Mouse (Mus musculus) hindbrain, embryonic 16.5 days (tissue): ENCODE results near the gene Foxa3. TPM values are rescaled to one million over a fixed set of nuclear protein-coding genes. Genes with fewer than 3 reads are reported as not detected.

Experiments
- ATAC-seq: fragments of 200-750 bp; cut with Nextera tagmentation; 2 replicates; pipeline ENCODE4 v1.8.0; 2017; ENCODE audit warnings: moderate TSS enrichment, moderate library complexity
- H3K27ac ChIP-seq: fragments of 300-500 bp; sonication (generic); 2 replicates; pipeline ENCODE4 v1.5.1; 2014; ENCODE audit warnings: low read depth, mild to moderate bottlenecking, control low read depth, low read length, moderate library complexity
- H3K27me3 ChIP-seq: fragments of 300-500 bp; sonication (generic); replicated peaks from 2 replicates; pipeline ENCODE4 v1.6.1; 2014; ENCODE audit warnings: low read length; ENCODE audit not compliant: control insufficient read depth, insufficient read depth
- H3K36me3 ChIP-seq: fragments of 300-500 bp; sonication (generic); 2 replicates; pipeline ENCODE4 v1.6.1; 2014; ENCODE audit warnings: mild to moderate bottlenecking, low read length, moderate library complexity, mixed read lengths; ENCODE audit not compliant: control insufficient read depth, insufficient read depth
- H3K4me1 ChIP-seq: fragments of 300-500 bp; sonication (generic); 2 replicates; pipeline ENCODE4 v1.6.1; 2014; ENCODE audit warnings: low read depth, low read length; ENCODE audit not compliant: control insufficient read depth, insufficient read depth
- H3K4me2 ChIP-seq: fragments of 300-500 bp; sonication (generic); 2 replicates; pipeline ENCODE4 v1.6.1; 2014; ENCODE audit warnings: mild to moderate bottlenecking, low read length, control low read depth, moderate library complexity
- H3K4me3 ChIP-seq: fragments of 300-500 bp; sonication (generic); 2 replicates; pipeline ENCODE4 v1.5.1; 2014; ENCODE audit warnings: mild to moderate bottlenecking, low read length, control low read depth, moderate library complexity
- H3K9ac ChIP-seq: fragments of 300-500 bp; sonication (generic); 2 replicates; pipeline ENCODE4 v1.6.1; 2014; ENCODE audit warnings: low read depth, mild to moderate bottlenecking, control low read depth, low read length, moderate library complexity
- H3K9me3 ChIP-seq: fragments of 300-500 bp; sonication (generic); 2 replicates; pipeline ENCODE4 v1.6.1; 2014; ENCODE audit warnings: mild to moderate bottlenecking, low read length, moderate library complexity; ENCODE audit not compliant: control insufficient read depth
- WGBS: fragments of 180-500 bp; shearing (Covaris S2); extraction: QIAGEN DNeasy Blood & Tissue Kit; methylation state at CpG from one replicate; pipeline ENCODE4 v1.1.7; 2014; 5-methylcytosine and 5-hydroxymethylcytosine counted together
- polyA plus RNA-seq: library from polyadenylated mRNA; unstranded; fragments of >200 nt; fragmentation: Nextera tagmentation; extraction: Ambion mirVana; gene quantifications from 2 replicates; pipeline ENCODE4 v1.2.1, GENCODE M21; 2015

The Foxa3 gene
- polyA plus RNA-seq, 1 experiment from 2014 or later, result not detected

DNA sequence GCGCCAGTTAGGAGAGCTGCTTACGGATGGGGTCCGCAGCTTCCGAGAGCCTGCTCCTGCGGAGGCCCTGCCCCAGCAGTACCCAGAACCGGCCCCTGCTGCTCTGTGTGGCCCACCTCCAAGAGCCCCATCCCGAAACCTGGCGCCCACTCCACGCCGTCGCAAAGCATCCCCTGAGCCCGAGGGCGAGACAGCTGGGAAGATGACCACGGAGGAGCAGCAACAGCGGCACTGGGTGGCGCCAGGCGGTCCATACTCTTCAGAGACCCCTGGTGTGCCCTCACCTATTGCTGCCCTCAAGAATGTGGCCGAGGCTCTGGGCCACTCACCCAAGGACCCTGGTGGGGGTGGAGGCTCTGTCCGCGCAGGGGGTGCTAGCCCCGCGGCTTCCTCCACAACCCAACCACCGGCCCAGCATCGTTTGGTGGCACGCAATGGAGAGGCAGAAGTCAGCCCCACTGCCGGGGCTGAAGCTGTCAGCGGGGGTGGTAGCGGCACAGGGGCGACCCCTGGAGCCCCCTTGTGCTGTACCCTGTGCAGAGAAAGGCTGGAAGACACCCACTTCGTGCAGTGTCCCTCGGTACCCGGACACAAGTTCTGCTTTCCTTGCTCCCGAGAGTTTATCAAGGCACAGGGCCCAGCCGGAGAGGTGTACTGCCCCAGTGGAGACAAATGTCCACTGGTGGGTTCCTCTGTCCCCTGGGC, 17.8 kb downstream of the Foxa3 start:
- no peak for ATAC-seq
- peak overlapping the region; percentile 87 for H3K9ac ChIP-seq
- 76% methylated on average over 31 of the region's 34 CpGs for WGBS
- H3K36me3 ChIP-seq, result peaks cover 20% of the 10 kb centered on the region
- peak overlapping the region; percentile 87 for H3K4me2 ChIP-seq
- no peaks in the 10 kb centered on the region for H3K27me3 ChIP-seq
- peak overlapping the region; percentile 76 for H3K4me3 ChIP-seq
- H3K27ac ChIP-seq, result no peak overlapping the region
- no peaks in the 10 kb centered on the region for H3K9me3 ChIP-seq
- peaks cover 34% of the 10 kb centered on the region for H3K4me1 ChIP-seq

DNA sequence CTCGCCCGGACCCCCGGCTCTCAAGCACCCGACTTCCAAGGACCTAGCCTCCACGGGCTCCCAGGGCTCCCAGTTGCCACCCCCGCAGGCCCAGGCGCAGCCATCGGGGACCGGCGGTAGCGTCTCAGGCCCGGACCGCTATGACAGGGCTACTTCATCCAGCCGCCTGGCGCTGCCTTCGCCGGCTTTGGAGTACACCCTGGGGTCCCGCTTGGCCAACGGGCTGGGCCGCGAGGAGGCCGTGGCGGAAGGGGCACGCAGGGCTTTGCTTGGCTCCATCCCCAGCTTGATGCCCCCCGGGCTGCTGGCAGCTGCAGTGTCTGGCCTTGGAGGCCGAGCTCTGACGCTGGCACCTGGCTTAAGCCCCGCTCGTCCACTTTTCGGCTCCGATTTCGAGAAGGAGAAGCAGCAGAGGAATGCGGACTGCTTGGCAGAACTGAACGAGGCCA, 18.7 kb downstream of the Foxa3 start:
- peak overlapping the region; percentile 76 for H3K4me3 ChIP-seq
- H3K27me3 ChIP-seq, result no peaks in the 10 kb centered on the region
- WGBS, result 4% methylated on average over 31 of the region's 34 CpGs
- peak overlapping the region; percentile 87 for H3K9ac ChIP-seq
- H3K27ac ChIP-seq, result peak overlapping the region; percentile 95
- peaks cover 34% of the 10 kb centered on the region for H3K4me1 ChIP-seq
- ATAC-seq, result peak; percentile 2
- no peaks in the 10 kb centered on the region for H3K9me3 ChIP-seq
- H3K4me2 ChIP-seq, result peak overlapping the region; percentile 87
- H3K36me3 ChIP-seq, result peaks cover 20% of the 10 kb centered on the region

DNA sequence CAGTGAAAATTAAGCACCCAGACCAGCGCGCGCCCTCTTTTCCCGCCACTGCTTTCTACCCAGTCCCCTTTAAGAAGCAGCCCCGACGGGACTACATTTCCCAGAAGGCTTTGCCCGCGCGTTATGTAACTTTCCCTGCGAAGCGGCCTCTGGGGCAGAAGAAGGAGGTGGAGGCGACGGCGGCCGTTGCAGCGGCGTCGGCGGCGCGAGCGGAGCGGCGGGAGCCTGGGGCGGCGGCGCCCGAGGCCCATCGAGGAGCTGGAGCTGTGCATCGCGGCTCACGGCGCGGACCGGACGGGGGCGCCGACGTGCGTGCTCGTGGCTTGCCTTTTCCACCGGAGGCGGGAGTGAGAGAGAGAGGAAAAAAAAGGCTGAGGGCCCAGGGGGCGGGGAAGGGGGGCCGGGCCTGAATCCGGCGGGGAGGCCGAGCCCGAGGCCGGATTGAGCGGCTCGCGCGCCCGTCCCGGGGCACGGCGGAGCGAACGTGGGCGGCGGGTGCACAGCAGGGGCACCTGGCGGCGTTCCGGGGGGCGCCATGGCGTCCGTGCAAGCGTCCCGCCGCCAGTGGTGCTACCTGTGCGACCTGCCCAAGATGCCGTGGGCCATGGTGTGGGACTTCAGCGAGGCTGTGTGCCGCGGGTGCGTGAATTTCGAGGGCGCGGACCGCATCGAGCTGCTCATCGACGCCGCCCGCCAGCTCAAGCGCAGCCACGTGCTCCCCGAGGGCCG, 19.3 kb downstream of the Foxa3 start, which contains the start of gene Irf2bp1:
TSS of gene Irf2bp1 (plus strand) at position 143 of the 729 bp plus-strand sequence.
- Histone ChIP-seq H3K4me1 (peaks cover 34% of the 10 kb centered on the region), H3K27me3 (no peaks in the 10 kb centered on the region), H3K4me2 (peak within 1 kb of the TSS; percentile 87), H3K27ac (peak within 1 kb of the TSS; percentile 95), H3K9me3 (no peaks in the 10 kb centered on the region), H3K4me3 (peak within 1 kb of the TSS; percentile 76), H3K9ac (peak within 1 kb of the TSS; percentile 87), H3K36me3 (peaks cover 20% of the 10 kb centered on the region)
- under 1% methylated on average over 72 of the region's 90 CpGs for WGBS
- peak; percentile 64 for ATAC-seq

DNA sequence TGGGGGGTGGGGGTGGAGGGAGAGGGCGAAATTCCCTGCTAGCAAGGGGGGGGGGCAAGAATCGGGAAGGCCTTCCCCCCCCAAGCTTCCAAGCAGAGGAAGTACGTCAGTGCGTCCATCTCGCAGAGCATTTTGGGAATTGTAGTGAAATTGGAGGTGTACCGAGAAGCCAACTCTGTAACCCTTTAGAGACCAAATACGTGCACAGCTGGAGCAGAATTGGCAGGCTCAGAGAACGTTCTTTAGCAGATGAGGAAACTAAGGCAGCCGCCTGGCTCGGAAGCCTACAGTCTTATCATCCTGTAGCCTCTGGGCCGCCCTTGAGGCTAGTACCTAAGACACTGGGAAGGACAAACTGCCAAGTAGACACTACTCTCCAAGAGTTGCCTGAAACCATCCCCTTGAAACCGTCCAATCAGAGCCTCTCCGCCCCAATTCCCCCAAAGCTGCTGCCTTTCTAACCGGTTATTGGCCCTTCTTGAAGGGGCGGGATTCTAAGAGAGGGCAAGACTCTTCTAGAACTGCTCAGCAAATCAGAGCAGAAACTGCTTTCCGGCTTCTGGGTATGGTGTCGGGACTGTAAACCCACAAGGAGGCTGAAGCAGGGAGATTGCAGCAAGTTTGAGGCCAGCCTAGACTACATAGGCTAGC, 20.4 kb downstream of the Foxa3 start:
- WGBS, result 3% methylated on average over 17 of the region's 17 CpGs
- Histone ChIP-seq H3K4me2 (peak overlapping the region; percentile 75), H3K27me3 (no peaks in the 10 kb centered on the region), H3K4me3 (peak overlapping the region; percentile 43), H3K27ac (peak overlapping the region; percentile 60), H3K9me3 (no peaks in the 10 kb centered on the region), H3K4me1 (peaks cover 34% of the 10 kb centered on the region), H3K9ac (peak overlapping the region; percentile 74), H3K36me3 (peaks cover 20% of the 10 kb centered on the region)
- ATAC-seq, result peak; percentile 61

- ATAC-seq, result no peak
Measured at GRCm38 (mm10) chr7:19002115-19002514, 21.2 kb downstream of the Foxa3 start.

DNA sequence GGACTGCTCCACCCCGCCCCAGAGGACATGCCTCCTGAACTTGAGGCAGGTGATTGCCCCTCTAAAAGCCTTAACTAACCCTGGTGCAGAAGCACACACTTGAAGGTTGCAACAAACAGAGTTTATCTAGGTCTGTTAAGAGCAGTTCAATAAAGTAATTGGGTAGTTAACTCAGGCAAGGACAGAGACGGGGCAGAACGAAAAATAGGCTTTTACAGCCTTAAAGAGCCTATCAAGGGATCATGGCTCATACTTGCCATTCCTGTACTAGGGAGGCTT, 21.6 kb downstream of the Foxa3 start:
- Histone ChIP-seq H3K4me2 (no peak overlapping the region), H3K9me3 (no peaks in the 10 kb centered on the region), H3K27me3 (no peaks in the 10 kb centered on the region), H3K4me3 (no peak overlapping the region), H3K36me3 (peaks cover 13% of the 10 kb centered on the region), H3K4me1 (peaks cover 28% of the 10 kb centered on the region), H3K9ac (no peak overlapping the region; the same call in 1 of the 2 replicates), H3K27ac (no peak overlapping the region)
- WGBS, result 78% methylated on average over 3 of the region's 3 CpGs
- ATAC-seq, result no peak

More at GRCm38 (mm10) chr7:19002115-19002514, 21.2 kb downstream of the Foxa3 start:
- Histone ChIP-seq H3K4me3 (peak overlapping the region; percentile 43; the same call in 1 of the 2 replicates), H3K9me3 (no peaks in the 10 kb centered on the region), H3K9ac (peak overlapping the region; percentile 74), H3K4me1 (peaks cover 31% of the 10 kb centered on the region), H3K4me2 (peak overlapping the region; percentile 75), H3K27me3 (no peaks in the 10 kb centered on the region), H3K36me3 (peaks cover 16% of the 10 kb centered on the region), H3K27ac (peak overlapping the region; percentile 60)
- WGBS, result 50% methylated on average over 4 of the region's 4 CpGs

- H3K4me1 ChIP-seq, result peaks cover 24% of the 10 kb centered on the region
- H3K4me2 ChIP-seq, result peak overlapping the region; percentile 42
- WGBS, result 34% methylated on average over 18 of the region's 18 CpGs
- ATAC-seq, result no peak
- no peak overlapping the region for H3K27ac ChIP-seq
- H3K36me3 ChIP-seq, result peaks cover 12% of the 10 kb centered on the region
- no peaks in the 10 kb centered on the region for H3K27me3 ChIP-seq
- no peak overlapping the region; the same call in 1 of the 2 replicates for H3K9ac ChIP-seq
- H3K9me3 ChIP-seq, result no peaks in the 10 kb centered on the region
- H3K4me3 ChIP-seq, result peak overlapping the region; percentile 22; the same call in 1 of the 2 replicates
Measured at GRCm38 (mm10) chr7:19001066-19001806, 22.1 kb downstream of the Foxa3 start.

DNA sequence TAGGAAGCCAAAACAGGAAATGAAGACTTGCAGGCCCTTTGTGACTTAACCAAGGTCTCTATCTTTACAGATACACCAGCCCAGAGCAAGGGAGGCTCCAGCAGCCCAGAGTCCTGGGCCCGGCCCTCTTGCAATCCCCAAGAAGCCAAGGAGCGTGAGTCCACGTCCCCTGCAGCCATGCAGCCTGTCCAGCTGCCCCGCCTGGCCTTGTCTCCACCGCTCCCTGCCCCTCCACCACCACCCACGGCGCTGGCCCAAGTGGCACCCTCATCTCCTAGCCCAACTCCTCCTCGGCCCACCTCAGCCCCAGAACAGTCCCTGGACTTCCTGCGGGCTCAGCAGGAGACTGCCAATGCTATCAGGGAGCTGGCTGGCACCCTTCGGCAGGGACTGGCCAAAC, 22.9 kb downstream of the Foxa3 start:
- H3K4me2 ChIP-seq, result peak overlapping the region; percentile 42
- H3K27me3 ChIP-seq, result no peaks in the 10 kb centered on the region
- H3K4me3 ChIP-seq, result peak overlapping the region; percentile 22
- peaks cover 16% of the 10 kb centered on the region for H3K4me1 ChIP-seq
- no peak for ATAC-seq
- H3K27ac ChIP-seq, result no peak overlapping the region
- no peaks in the 10 kb centered on the region for H3K9me3 ChIP-seq
- H3K9ac ChIP-seq, result peak overlapping the region; percentile 33; the same call in 1 of the 2 replicates
- 59% methylated on average over 10 of the region's 10 CpGs for WGBS
- H3K36me3 ChIP-seq, result peaks cover 7% of the 10 kb centered on the region
